Mouse (Mus musculus): ENCODE data around the gene Afp. TPM values are rescaled to one million over a fixed set of nuclear protein-coding genes. Genes with fewer than 3 reads are reported as not detected.

Afp gene
- polyA plus RNA-seq, 1 experiment: 0.30 TPM

DNA sequence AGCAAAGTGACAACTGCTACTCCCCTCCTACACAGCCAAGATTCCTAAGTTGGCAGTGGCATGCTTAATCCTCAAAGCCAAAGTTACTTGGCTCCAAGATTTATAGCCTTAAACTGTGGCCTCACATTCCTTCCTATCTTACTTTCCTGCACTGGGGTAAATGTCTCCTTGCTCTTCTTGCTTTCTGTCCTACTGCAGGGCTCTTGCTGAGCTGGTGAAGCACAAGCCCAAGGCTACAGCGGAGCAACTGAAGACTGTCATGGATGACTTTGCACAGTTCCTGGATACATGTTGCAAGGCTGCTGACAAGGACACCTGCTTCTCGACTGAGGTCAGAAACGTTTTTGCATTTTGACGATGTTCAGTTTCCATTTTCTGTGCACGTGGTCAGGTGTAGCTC lies 16.2 kb upstream of the Afp start:
- Histone ChIP-seq H3K27me3 (replicated peaks) (no peaks in the 10 kb centered on the region), H3K9me3 (no peaks in the 10 kb centered on the region), H3K36me3 (replicated peaks; ENCODE audit: low read length) (no peaks in the 10 kb centered on the region), H3K4me3 (replicated peaks) (no peak overlapping the region), H3K4me1 (no peaks in the 10 kb centered on the region)
- TF ChIP-seq GATA1 (IDR thresholded peaks at IDR 0.05; ENCODE audit: borderline replicate concordance, low read length) (no peak), FLI1 (IDR thresholded peaks at IDR 0.05; ENCODE audit: low read length) (no peak)

DNA sequence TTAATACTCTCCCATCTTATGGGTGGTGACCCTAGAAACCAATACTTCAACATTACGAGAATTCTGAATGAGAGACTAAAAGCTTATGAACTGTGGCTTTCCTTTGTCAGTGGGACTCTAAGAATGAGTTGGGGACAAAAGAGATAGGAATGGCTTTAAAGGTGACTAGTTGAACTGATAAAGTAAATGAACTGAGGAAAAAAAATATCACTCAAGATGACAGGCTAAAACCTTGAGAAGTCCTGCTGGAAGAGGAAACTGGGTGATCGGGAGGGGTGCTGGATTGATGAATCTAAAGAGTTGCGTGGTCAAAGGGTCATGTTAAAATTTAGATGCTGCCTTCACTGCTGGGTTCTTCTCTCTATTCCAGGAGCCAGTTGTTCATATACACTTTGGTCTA lies 13.8 kb upstream of the Afp start:
- Histone ChIP-seq H3K4me3 (replicated peaks) (no peak overlapping the region), H3K36me3 (replicated peaks; ENCODE audit: low read length) (no peaks in the 10 kb centered on the region), H3K4me1 (no peaks in the 10 kb centered on the region), H3K9me3 (no peaks in the 10 kb centered on the region), H3K27me3 (replicated peaks) (no peaks in the 10 kb centered on the region)
- TF ChIP-seq GATA1 (IDR thresholded peaks at IDR 0.05; ENCODE audit: borderline replicate concordance, low read length): no peak
- no peak for TF ChIP-seq FLI1 (IDR thresholded peaks at IDR 0.05; ENCODE audit: low read length)

- H3K4me1 ChIP-seq: no peaks in the 10 kb centered on the region
- no peaks in the 10 kb centered on the region for H3K9me3 ChIP-seq
- no peak for TF ChIP-seq FLI1 (IDR thresholded peaks at IDR 0.05; ENCODE audit: low read length)
- no peak for TF ChIP-seq GATA1 (IDR thresholded peaks at IDR 0.05; ENCODE audit: borderline replicate concordance, low read length)
- H3K4me3 ChIP-seq (replicated peaks): no peak overlapping the region
- no peaks in the 10 kb centered on the region for H3K27me3 ChIP-seq (replicated peaks)
- H3K36me3 ChIP-seq (replicated peaks; ENCODE audit: low read length): no peaks in the 10 kb centered on the region
These were observed 13.0 kb upstream of the Afp start for GRCm38 (mm10) chr5:90477308-90478140.

- Histone ChIP-seq H3K36me3 (replicated peaks; ENCODE audit: low read length) (no peaks in the 10 kb centered on the region), H3K4me3 (replicated peaks) (no peak overlapping the region), H3K27me3 (replicated peaks) (no peaks in the 10 kb centered on the region), H3K4me1 (no peaks in the 10 kb centered on the region), H3K9me3 (no peaks in the 10 kb centered on the region)
- no peak for TF ChIP-seq FLI1 (IDR thresholded peaks at IDR 0.05; ENCODE audit: low read length)
- TF ChIP-seq GATA1 (IDR thresholded peaks at IDR 0.05; ENCODE audit: borderline replicate concordance, low read length): no peak
These were observed 11.7 kb upstream of the Afp start for GRCm38 (mm10) chr5:90478886-90479285.

DNA sequence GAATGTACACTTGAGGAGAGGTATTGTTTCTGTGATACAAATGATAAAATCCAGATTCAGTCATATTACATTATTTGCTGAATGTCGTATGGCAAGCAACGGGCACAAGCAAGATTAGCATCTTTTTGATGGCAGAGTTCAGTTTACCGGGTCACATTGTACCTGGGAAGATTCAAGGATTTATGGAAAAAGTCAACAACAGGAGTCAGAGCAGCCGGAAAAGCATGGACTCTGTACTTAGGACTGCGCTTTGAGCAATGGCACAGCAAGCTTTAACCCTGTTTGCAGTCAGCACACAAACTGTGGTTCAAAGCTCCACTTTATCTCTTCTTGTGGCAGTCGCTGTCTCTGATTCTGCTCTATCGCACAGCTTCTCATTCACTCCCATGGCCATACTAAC lies 4.9 kb upstream of the Afp start:
- peaks cover 3% of the 10 kb centered on the region for H3K27me3 ChIP-seq (replicated peaks)
- H3K4me1 ChIP-seq: no peaks in the 10 kb centered on the region
- H3K36me3 ChIP-seq (replicated peaks; ENCODE audit: low read length): no peaks in the 10 kb centered on the region
- no peaks in the 10 kb centered on the region for H3K9me3 ChIP-seq
- H3K4me3 ChIP-seq (replicated peaks): no peak overlapping the region
- no peak for TF ChIP-seq GATA1 (IDR thresholded peaks at IDR 0.05; ENCODE audit: borderline replicate concordance, low read length)
- no peak for TF ChIP-seq FLI1 (IDR thresholded peaks at IDR 0.05; ENCODE audit: low read length)

GRCm38 (mm10) chr5:90488323-90488722 lies 2.2 kb upstream of the Afp start:
- no peaks in the 10 kb centered on the region for H3K4me1 ChIP-seq
- no peaks in the 10 kb centered on the region for H3K36me3 ChIP-seq (replicated peaks; ENCODE audit: low read length)
- H3K4me3 ChIP-seq (replicated peaks): no peak overlapping the region
- no peak for TF ChIP-seq FLI1 (IDR thresholded peaks at IDR 0.05; ENCODE audit: low read length)
- no peak for TF ChIP-seq GATA1 (IDR thresholded peaks at IDR 0.05; ENCODE audit: borderline replicate concordance, low read length)
- peaks cover 3% of the 10 kb centered on the region for H3K27me3 ChIP-seq (replicated peaks)
- no peaks in the 10 kb centered on the region for H3K9me3 ChIP-seq

GRCm38 (mm10) chr5:90492440-90492839 lies 1.9 kb downstream of the Afp start:
- H3K9me3 ChIP-seq: no peaks in the 10 kb centered on the region
- H3K4me1 ChIP-seq: no peaks in the 10 kb centered on the region
- H3K4me3 ChIP-seq (replicated peaks): no peak overlapping the region
- H3K36me3 ChIP-seq (replicated peaks; ENCODE audit: low read length): no peaks in the 10 kb centered on the region
- peaks cover 8% of the 10 kb centered on the region for H3K27me3 ChIP-seq (replicated peaks)
- TF ChIP-seq GATA1 (IDR thresholded peaks at IDR 0.05; ENCODE audit: borderline replicate concordance, low read length): no peak
- TF ChIP-seq FLI1 (IDR thresholded peaks at IDR 0.05; ENCODE audit: low read length): no peak

DNA sequence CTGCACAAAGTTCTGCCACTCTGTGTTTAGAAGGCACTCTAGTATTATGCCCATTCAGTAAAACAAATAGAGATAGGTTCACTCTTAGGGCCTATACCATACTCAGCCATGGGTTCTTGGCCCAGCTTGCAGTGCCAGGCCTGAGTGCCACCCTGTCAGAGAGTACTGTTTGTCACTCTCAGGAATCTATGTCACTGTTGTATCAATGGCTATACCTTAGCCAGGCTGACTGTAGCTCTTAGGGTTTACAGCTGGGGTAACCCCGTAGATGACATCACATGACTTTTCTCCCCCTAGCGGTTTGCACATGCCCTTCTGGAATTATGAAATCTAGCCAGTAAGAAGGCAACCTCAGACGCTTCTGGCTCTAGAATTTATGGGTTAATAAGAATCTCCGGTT lies 3.8 kb downstream of the Afp start:
- Histone ChIP-seq H3K4me1 (no peaks in the 10 kb centered on the region), H3K9me3 (no peaks in the 10 kb centered on the region), H3K4me3 (replicated peaks) (no peak overlapping the region), H3K27me3 (replicated peaks) (peaks cover 10% of the 10 kb centered on the region), H3K36me3 (replicated peaks; ENCODE audit: low read length) (no peaks in the 10 kb centered on the region)
- no peak for TF ChIP-seq GATA1 (IDR thresholded peaks at IDR 0.05; ENCODE audit: borderline replicate concordance, low read length)
- TF ChIP-seq FLI1 (IDR thresholded peaks at IDR 0.05; ENCODE audit: low read length): no peak

DNA sequence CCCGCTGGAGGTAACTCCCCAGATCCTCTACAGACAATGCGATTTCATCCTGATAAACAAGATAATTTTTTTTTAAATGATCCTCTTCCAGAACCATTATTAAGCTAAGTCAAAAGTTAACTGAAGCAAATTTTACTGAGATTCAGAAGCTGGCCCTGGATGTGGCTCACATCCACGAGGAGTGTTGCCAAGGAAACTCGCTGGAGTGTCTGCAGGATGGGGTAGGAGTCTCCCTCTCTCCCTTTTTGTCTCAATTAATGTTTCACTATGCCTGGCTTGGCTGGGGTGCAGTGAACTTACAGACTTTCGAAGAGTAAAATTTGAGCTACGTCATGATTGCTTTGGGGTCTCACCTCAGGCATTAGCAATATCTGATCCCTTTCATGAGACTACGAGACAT lies 9.0 kb downstream of the Afp start:
- Histone ChIP-seq H3K9me3 (no peaks in the 10 kb centered on the region), H3K27me3 (replicated peaks) (peaks cover 12% of the 10 kb centered on the region), H3K4me3 (replicated peaks) (no peak overlapping the region), H3K4me1 (peaks cover 4% of the 10 kb centered on the region), H3K36me3 (replicated peaks; ENCODE audit: low read length) (no peaks in the 10 kb centered on the region)
- no peak for TF ChIP-seq GATA1 (IDR thresholded peaks at IDR 0.05; ENCODE audit: borderline replicate concordance, low read length)
- no peak for TF ChIP-seq FLI1 (IDR thresholded peaks at IDR 0.05; ENCODE audit: low read length)

GRCm38 (mm10) chr5:90500714-90501113 lies 10.2 kb downstream of the Afp start:
- Histone ChIP-seq H3K4me1 (peaks cover 10% of the 10 kb centered on the region), H3K36me3 (replicated peaks; ENCODE audit: low read length) (no peaks in the 10 kb centered on the region), H3K4me3 (replicated peaks) (no peak overlapping the region), H3K9me3 (peaks cover 4% of the 10 kb centered on the region; the same call in 1 of the 2 replicates), H3K27me3 (replicated peaks) (peaks cover 12% of the 10 kb centered on the region)
- no peak for TF ChIP-seq GATA1 (IDR thresholded peaks at IDR 0.05; ENCODE audit: borderline replicate concordance, low read length)
- TF ChIP-seq FLI1 (IDR thresholded peaks at IDR 0.05; ENCODE audit: low read length): no peak

Measured in megakaryocyte, embryonic 14.5 days (primary cell).